Mouse (Mus musculus): ENCODE data around the gene Cwc22.

DNA sequence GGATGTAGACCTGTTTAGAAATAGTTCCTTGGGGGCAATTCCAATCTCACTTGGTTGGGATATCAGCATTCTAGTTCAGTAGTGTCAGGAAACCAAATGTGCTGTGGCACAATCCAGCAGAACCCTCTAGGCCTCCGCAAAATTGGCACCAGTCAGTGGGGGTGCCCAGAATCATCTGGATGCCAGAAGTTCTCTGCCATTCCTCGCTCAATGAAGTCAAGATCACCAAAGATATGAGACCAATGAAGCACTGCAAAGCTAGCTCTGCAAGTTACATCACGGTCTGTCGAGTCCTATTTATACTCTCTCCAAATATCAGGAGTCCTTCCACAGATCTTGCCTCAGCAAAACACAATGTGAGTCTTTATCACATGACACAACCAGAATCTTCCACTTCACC lies 35.7 kb upstream of the Cwc22 start:
- no peak for TF ChIP-seq CTCF (conservative IDR thresholded peaks at IDR 0.05; ENCODE audit: low read length)
- no peak for TF ChIP-seq NANOG (IDR thresholded peaks at IDR 0.05; ENCODE audit: borderline replicate concordance, low read length)
